Mouse (Mus musculus) liver, adult 2 months (tissue): ENCODE data around the gene Ntn4.

Source experiments
- CTCF ChIP-seq: fragments of 200-500 bp; IDR thresholded peaks from 2 replicates; pipeline ENCODE4 v1.5.1; 2011; ENCODE audit warnings: low read depth, low read length, control low read depth
- POLR2A ChIP-seq: fragments of 200-500 bp; IDR thresholded peaks from 2 replicates; pipeline ENCODE4 v1.6.1; 2011; ENCODE audit warnings: low read length, control low read depth; ENCODE audit not compliant: insufficient read depth; ENCODE audit errors: extremely low read depth

DNA sequence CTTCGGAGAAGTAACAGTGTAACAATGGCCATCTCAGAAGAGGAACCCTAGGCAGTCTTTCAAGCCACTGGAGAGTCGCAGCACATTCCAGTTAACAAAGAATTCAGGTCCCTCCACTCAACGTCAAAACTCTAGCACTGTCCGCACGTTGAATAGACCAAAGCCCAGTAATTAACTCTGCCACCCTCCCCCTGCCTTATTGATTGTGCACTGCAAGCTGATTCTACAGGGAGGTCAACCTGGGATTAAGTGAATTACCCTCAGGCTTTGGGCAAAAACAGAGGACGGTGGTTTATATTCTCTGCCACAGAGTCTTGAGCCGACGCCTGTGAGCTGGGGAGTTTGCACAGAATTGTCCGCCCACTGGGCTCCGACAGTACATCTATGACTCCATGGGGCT lies 115.7 kb downstream of the Ntn4 start:
- TF ChIP-seq POLR2A: no peak
- TF ChIP-seq CTCF: no peak
